Mouse (Mus musculus) cerebellum, postnatal 14 days (tissue): ENCODE results near the gene Rbck1.

Source experiments
- DNase-seq, 2 experiments: peaks; one replicate each; pipeline ENCODE4 v3.0.0; 2021; ENCODE audit warnings: mixed read lengths in 2 of 2

The Rbck1 gene

GRCm38 (mm10) chr2:152343329-152344213 lies 11.1 kb upstream of the Rbck1 start, which contains the start of gene Trib3:
Gene Trib3 (minus strand): TSS chr2:152344032.
- DNase-seq = peak; percentile 83 to 89

- DNase-seq = peak; percentile 63 to 68
Observed at GRCm38 (mm10) chr2:152339631-152340179, 7.3 kb upstream of the Rbck1 start.

DNA sequence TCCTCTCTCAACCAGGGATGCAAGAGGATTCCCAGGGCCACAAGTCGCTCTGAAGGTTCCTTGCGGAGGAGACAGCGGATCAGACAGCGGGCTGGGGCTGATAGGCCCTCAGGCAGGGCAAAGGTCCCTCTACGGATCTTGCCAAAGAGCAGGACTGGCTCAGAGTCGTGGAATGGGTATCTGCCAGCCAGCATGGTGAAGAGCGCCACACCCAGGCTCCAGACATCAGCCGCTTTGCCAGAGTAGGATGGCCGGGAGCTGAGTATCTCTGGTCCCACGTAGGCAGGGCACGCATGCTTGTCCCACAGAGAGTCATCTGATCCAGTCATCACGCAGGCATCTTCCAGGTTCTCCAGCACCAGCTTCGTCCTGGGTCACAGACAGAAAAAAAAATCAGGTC lies 5.9 kb upstream of the Rbck1 start:
- no peak for DNase-seq

- no peak for DNase-seq
Observed at GRCm38 (mm10) chr2:152337591-152338212, 5.2 kb upstream of the Rbck1 start.

DNA sequence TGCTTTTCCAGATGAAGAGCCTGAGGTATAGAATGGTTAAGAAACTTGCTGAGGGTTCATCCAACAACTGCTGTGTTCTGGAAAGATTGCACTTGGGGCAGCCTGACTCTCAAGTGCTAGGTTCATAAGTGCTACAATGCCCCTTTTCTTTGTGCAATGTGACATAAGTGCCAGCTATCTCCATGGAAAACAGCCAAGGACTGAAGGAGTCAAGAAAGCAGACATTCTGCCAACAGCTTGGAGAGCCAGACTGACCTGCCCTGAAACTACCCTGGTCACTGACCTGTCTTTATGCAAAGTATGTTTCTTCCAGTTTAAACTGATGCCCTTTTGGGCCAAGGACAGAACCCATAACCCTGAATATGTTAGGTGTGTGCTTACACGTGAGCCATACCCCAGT lies 4.4 kb upstream of the Rbck1 start:
- DNase-seq = peak; percentile 49 to 53

DNA sequence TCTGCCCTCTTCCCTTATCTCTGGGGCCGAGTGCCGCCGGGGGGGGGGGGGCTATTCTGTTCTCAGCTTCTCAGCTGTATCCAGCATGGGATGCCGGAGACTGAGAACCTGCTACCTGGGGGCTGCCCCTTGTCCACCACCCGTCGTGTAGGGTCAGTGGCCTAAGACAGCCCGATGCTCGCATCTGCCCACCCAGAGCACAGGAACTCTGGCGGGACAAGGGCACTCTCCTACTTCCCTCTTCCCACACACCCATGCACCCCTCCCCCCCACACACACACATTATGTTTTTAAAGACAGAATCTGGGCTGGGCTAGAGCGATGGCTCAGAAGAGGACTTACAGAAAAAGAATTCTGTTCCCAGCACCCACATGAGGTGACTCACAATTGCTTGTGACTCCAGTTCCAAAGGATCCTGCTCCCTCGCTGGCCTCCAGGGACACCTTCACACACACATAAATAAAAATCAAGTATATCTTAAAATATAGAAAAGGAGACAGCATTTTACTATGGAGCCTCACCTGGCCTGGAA lies 2.9 kb upstream of the Rbck1 start:
- no peak for DNase-seq

GRCm38 (mm10) chr2:152333345-152334006 lies 1.0 kb upstream of the Rbck1 start:
- no peak for DNase-seq

GRCm38 (mm10) chr2:152330858-152331423 lies 1.5 kb downstream of the Rbck1 start:
- no peak for DNase-seq

DNA sequence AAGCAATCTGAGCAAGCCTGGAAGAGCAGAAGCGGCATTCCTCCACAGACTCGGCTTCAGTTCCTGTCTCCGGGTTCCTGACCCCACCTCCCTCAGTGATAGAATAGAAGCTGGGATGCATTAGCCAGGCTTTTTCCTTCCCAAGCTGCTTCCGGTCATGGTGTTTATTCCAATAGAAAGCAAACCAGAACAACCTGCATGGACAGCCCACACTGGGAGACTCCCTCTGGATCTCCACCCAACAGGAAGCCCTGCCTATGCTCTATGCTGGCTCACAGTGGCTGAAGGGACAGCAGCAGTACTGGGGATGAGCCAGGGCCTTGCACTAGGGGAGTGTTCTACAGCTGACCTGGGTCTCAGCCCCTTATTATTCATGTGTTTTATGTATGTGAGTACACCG lies 4.5 kb downstream of the Rbck1 start:
- DNase-seq = no peak

GRCm38 (mm10) chr2:152326654-152327053 lies 5.8 kb downstream of the Rbck1 start:
- DNase-seq = no peak

DNA sequence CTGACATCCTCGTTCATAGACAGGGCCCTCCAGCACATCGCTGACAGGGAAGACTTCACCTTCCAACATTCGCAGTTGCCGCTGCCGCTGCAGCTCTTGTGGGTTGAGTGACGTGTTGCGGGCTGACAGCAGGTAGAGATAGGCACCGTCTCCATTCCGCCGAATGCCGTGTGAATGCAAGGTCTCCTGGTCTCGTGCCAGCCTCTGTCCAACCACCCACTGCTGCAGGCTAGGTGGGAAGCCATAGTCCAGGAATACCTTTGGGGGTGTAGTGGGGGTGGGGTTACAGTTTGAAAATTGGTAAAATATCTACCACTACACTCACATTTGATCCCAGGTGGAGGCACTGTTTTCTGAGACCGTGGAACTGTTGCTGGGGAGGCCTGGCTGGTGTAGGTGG lies 6.3 kb downstream of the Rbck1 start:
- no peak for DNase-seq

GRCm38 (mm10) chr2:152324842-152325241 lies 7.6 kb downstream of the Rbck1 start:
- no peak for DNase-seq

DNA sequence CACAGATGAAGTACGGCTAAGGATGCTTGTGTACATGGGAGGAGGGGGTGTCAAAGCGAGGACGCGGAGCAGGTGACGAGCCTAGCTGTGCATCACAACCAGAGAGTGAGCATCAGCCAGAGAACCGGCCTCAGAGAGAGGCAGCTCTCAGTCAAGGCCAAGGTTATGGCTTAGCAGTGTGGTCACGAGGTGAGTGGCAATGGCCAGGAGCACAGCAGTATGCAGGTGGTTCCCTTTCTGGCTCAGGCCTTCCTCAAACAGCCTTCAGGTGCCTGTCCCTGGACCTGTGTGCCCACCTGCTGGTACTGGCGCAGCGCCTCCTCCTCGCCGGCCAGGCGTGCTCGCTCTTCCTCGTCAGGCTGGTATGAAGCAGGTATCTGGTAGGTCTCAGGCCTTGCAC lies 8.5 kb downstream of the Rbck1 start:
- DNase-seq = peak; percentile 66

DNA sequence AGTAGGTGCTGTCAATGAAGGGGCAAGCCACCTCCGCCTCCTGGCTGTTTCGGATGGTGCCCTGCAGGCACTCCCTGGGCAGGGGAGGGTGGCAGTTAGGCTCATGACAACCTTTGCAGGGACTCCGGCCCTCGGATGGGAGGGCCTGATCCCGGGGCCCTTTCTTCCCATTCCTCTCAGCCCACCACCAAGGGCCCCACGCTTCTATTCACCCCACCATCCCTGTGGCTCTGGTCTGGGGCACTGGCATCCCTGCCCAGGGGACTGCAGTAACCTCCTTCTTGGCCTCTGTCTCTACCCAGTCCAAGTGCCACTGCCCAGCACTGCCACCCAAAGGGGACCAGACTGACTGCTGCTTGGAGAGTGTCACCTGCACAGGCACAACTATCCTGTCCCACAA lies 10.3 kb downstream of the Rbck1 start:
- DNase-seq = no peak

GRCm38 (mm10) chr2:152321558-152321957 lies 10.9 kb downstream of the Rbck1 start:
- no peak for DNase-seq

DNA sequence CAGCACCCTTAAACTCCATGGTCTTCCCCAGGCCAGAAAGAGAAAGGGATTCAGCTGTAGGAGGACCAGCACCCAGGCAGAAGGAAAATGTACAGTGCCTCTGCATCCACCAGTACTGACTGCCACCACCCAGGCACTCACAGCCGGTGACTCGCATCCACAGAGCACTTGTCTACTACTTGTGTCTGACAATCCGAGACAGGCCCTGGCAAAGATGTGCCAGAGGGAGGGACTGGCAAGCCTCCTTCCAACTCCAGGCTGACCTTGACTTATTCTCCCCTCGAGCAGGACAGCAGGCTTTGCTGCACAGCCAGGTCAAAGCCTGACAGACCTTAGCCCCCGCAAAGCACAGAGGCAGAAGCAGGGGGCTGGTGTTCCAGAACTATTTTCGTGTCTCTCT lies 15.4 kb downstream of the Rbck1 start:
- no peak for DNase-seq

DNA sequence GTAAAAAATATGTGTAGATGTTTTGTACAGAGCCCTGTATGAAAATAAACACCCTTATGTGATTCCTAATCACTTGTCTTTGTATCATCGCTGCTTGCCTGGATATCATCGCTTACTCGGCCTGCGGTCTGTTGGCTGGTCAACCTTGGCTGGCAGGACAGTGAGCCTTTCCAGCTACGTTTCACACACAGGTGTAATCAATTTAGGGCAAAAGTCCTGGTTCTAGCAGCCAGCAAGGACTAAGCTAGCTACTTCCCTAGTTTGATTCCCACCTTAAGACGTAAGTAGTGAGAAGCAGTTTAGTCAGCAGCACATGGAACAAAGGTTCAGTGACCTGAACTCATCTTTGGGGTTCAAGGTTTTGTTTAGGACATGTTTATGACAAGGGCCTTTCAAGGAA lies 18.5 kb downstream of the Rbck1 start:
- no peak for DNase-seq

DNA sequence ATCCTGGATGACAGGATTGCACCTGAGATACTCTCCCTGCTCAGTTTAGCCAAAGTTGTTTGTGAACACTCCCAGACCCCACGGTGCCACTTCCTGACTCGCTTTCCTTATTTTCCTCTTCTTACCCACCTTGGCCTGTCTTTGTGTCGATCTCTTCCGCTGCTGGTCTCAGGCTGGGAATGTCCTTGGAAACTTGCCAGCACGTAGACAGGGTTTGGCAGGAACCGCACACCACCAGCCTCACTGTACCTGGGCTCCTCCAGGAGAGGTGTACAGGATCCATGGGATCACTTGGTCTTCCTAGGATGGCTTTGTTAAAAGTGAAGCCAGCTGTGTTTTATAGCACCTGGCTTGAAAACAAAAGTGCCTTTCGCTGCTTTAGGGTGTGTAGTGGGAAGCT lies 19.5 kb downstream of the Rbck1 start:
- peak; percentile 49 to 60 for DNase-seq

GRCm38 (mm10) chr2:152307186-152307585 lies 25.3 kb downstream of the Rbck1 start:
- DNase-seq = no peak

- DNase-seq = no peak
Observed at GRCm38 (mm10) chr2:152305480-152305879, 27.0 kb downstream of the Rbck1 start.

GRCm38 (mm10) chr2:152303781-152304180 lies 28.7 kb downstream of the Rbck1 start:
- DNase-seq = no peak

GRCm38 (mm10) chr2:152302862-152303261 lies 29.6 kb downstream of the Rbck1 start:
- DNase-seq = no peak

GRCm38 (mm10) chr2:152294541-152294940 lies 37.9 kb downstream of the Rbck1 start:
- DNase-seq = no peak
